Mouse (Mus musculus): ENCODE data around the gene Cerk.

Gene Cerk

GRCm38 (mm10) chr15:86091201-86091997 is 94.5 kb downstream of the Cerk start:
- ATAC-seq (ENCODE audit: low TSS enrichment) = no peak

GRCm38 (mm10) chr15:86090578-86090977 is 95.4 kb downstream of the Cerk start:
- ATAC-seq (ENCODE audit: low TSS enrichment) = no peak

GRCm38 (mm10) chr15:86089991-86090529 is 95.9 kb downstream of the Cerk start:
- no peak for ATAC-seq (ENCODE audit: low TSS enrichment)
